Mouse (Mus musculus) embryonic facial prominence, embryonic 14.5 days (tissue): Measurements from ENCODE around the gene Tjp3. TPM values are rescaled to one million over a fixed set of nuclear protein-coding genes. Genes with fewer than 3 reads are reported as not detected.

ENCODE experiments used
- ATAC-seq: fragments of 200-750 bp; cut with Nextera tagmentation; 2 replicates; pipeline ENCODE4 v1.8.0; 2017; ENCODE audit warnings: low read depth, moderate number of reproducible peaks, moderate TSS enrichment
- DNase-seq: peaks from one replicate; pipeline ENCODE4 v3.0.0-alpha.2; 2015; ENCODE audit warnings: low spot score
- H3K27ac ChIP-seq: fragments of 300-500 bp; sonication (generic); replicated peaks from 2 replicates; pipeline ENCODE4 v1.5.1; 2014; ENCODE audit warnings: low read depth, mild to moderate bottlenecking, low read length, moderate library complexity
- H3K27me3 ChIP-seq: fragments of 300-500 bp; sonication (generic); replicated peaks from 2 replicates; pipeline ENCODE4 v1.6.1; 2014; ENCODE audit warnings: low read length; ENCODE audit not compliant: control insufficient read depth, insufficient read depth
- H3K36me3 ChIP-seq: fragments of 300-500 bp; sonication (generic); 2 replicates; pipeline ENCODE4 v1.6.1; 2014; ENCODE audit warnings: low read length, mixed read lengths; ENCODE audit not compliant: control insufficient read depth, insufficient read depth
- H3K4me1 ChIP-seq: fragments of 300-500 bp; sonication (generic); 2 replicates; pipeline ENCODE4 v1.6.1; 2014; ENCODE audit warnings: antibody characterized with exemption, low read length; ENCODE audit not compliant: control insufficient read depth, insufficient read depth
- H3K4me2 ChIP-seq: fragments of 300-500 bp; sonication (generic); 2 replicates; pipeline ENCODE4 v1.6.1; 2014; ENCODE audit warnings: low read depth, mild to moderate bottlenecking, low read length, moderate library complexity, mixed read lengths
- H3K4me3 ChIP-seq: fragments of 300-500 bp; sonication (generic); 2 replicates; pipeline ENCODE4 v1.5.1; 2014; ENCODE audit warnings: low read depth, mild to moderate bottlenecking, low read length
- H3K9ac ChIP-seq: fragments of 300-500 bp; sonication (generic); 2 replicates; pipeline ENCODE4 v1.6.1; 2014; ENCODE audit warnings: low read depth, mild to moderate bottlenecking, low read length, moderate library complexity, mixed read lengths
- H3K9me3 ChIP-seq: fragments of 300-500 bp; sonication (generic); 2 replicates; pipeline ENCODE4 v1.6.1; 2016; ENCODE audit warnings: low read length; ENCODE audit not compliant: control insufficient read depth
- WGBS: fragments of 180-500 bp; shearing (Covaris S2); extraction: QIAGEN DNeasy Blood & Tissue Kit; methylation state at CpG from one replicate; pipeline ENCODE4 v1.1.7; 2014; 5-methylcytosine and 5-hydroxymethylcytosine counted together
- polyA plus RNA-seq: library from polyadenylated mRNA; unstranded; fragments of >200 nt; fragmentation: Nextera tagmentation; extraction: Ambion mirVana; gene quantifications from 2 replicates; pipeline ENCODE4 v1.2.1, GENCODE M21; 2014

Tjp3 gene
- polyA plus RNA-seq, 1 experiment from 2014 or later: 9.9 TPM

DNA sequence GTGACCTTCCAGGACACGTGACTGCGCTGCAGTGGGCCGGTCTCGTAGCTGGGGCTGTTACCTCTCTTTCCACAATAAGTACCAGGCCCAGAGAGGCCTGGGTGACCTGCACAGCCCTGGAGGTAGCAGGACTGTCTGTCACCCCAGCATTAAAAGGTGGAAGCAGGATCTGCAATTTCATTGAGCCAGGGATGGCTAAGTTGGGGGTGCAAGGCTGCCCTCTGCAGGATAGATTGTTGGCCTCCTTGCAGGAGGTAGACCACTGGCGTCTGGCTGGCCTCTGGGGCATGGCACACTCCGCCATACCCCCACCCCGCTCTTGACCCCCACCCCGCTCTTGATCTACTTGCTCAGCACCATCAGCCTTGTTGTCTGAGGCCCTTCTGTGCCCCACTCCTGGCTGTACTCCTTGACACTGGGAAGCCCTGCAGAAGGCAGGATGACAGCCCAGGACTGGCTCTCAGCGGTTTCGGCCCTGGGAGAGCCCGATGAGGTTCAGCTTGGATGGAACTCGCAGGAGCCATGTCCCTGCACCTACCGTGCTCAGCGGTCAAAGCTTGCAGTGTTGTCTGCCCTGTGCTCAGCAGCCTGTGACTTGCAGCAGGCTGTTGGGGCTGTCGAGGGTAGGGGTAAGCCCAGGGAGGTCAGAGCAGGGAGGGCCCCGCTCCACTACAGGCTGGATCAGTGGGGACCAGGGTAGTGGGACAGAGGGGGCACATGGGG, 25.1 kb upstream of the Tjp3 start:
- H3K36me3 ChIP-seq: peaks cover 64% of the 10 kb centered on the region
- peak overlapping the region; percentile 25 for H3K4me3 ChIP-seq
- H3K9ac ChIP-seq: peak overlapping the region; percentile 47
- 43% methylated on average over 13 of the region's 16 CpGs for WGBS
- DNase-seq (no peak), ATAC-seq (no peak)
- peak overlapping the region; percentile 56 for H3K4me2 ChIP-seq
- H3K27ac ChIP-seq: peak overlapping the region; percentile 39
- no peaks in the 10 kb centered on the region for H3K27me3 ChIP-seq
- no peaks in the 10 kb centered on the region for H3K9me3 ChIP-seq
- peaks cover 12% of the 10 kb centered on the region; the same call in 1 of the 2 replicates for H3K4me1 ChIP-seq

DNA sequence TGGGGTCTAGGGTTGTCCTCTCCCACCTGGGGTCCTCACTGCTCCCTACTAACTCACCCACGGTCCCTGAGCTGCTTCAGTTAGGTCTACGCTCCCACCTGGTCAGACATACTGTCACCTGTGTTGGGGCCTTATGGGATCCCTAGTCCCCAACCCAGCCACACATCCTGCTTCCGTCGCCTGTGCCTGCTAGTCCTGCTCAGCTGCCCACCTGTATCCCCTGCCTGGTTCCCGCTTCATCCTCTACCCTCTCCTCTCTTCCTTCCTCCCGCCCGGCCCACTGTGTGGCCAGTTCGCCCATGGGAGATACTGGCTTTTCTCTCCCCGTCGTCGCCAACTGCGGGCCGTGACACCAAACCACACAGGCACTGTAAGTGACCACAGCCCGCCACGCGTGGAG, 24.2 kb upstream of the Tjp3 start:
- H3K4me1 ChIP-seq: peaks cover 12% of the 10 kb centered on the region; the same call in 1 of the 2 replicates
- H3K9ac ChIP-seq: no peak overlapping the region
- H3K9me3 ChIP-seq: no peaks in the 10 kb centered on the region
- H3K27me3 ChIP-seq: no peaks in the 10 kb centered on the region
- H3K36me3 ChIP-seq: peaks cover 73% of the 10 kb centered on the region
- no peak overlapping the region for H3K27ac ChIP-seq
- DNase-seq (no peak), ATAC-seq (no peak)
- WGBS: 91% methylated on average over 16 of the region's 16 CpGs
- H3K4me3 ChIP-seq: no peak overlapping the region
- no peak overlapping the region for H3K4me2 ChIP-seq

DNA sequence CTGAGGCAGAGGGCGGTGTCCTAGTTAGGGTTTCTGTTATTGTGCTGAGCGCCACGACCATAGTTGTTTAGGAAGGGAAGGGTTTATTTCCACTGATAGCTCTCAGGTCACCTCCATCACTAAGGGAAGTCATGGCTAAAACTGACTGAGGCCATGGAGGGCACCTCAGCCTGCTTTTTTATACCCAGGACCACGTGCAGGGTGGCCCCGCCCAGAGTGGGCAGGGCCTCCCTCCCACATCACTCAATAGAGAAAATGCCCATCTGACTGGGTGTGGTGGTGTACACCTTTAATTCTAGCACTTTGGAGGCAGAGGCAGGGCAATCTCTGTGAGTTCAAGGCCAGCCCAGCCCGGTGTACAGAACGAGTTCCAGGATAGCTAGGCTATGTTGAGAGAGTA, 22.8 kb upstream of the Tjp3 start:
- peaks cover 87% of the 10 kb centered on the region for H3K36me3 ChIP-seq
- H3K9ac ChIP-seq: no peak overlapping the region
- H3K4me2 ChIP-seq: no peak overlapping the region
- H3K4me3 ChIP-seq: no peak overlapping the region
- 78% methylated on average over 7 of the region's 7 CpGs for WGBS
- no peak overlapping the region for H3K27ac ChIP-seq
- 0 out of 2 replicates have a peak, but pooled peaks cover 5% of the 10 kb centered on the region for H3K4me1 ChIP-seq
- no peak for DNase-seq
- H3K27me3 ChIP-seq: no peaks in the 10 kb centered on the region
- no peak for ATAC-seq
- H3K9me3 ChIP-seq: no peaks in the 10 kb centered on the region

- Histone ChIP-seq H3K27me3 (no peaks in the 10 kb centered on the region), H3K4me1 (0 out of 2 replicates have a peak, but pooled peaks cover 5% of the 10 kb centered on the region), H3K4me2 (no peak overlapping the region), H3K4me3 (no peak overlapping the region), H3K9ac (no peak overlapping the region), H3K36me3 (peaks cover 90% of the 10 kb centered on the region), H3K27ac (no peak overlapping the region), H3K9me3 (no peaks in the 10 kb centered on the region)
- DNase-seq (no peak), ATAC-seq (no peak)
- 93% methylated on average over 13 of the region's 13 CpGs for WGBS
Measured at GRCm38 (mm10) chr10:81313581-81313980, 22.2 kb upstream of the Tjp3 start.

DNA sequence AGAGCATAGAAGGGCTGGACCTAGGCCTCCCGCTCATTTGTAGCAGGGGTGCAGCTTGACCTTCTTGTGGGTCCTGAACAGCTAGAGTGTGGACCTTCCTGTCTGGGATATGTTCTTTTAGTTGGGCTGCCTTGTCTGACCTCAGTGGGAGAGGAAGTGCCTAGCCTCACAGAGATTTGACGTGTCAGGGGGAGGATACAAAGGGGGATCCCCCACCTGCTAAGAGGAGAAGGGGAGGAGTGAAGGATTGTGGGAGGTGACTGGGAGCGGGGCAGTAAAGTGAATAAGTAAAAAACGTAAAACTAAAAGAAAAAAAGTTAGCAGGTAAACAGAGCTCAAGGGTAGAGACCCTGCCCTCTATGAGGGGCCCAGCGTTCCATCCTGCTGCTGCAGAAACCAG, 18.2 kb upstream of the Tjp3 start:
- Histone ChIP-seq H3K27me3 (no peaks in the 10 kb centered on the region), H3K4me1 (no peaks in the 10 kb centered on the region), H3K4me2 (no peak overlapping the region), H3K9ac (no peak overlapping the region), H3K4me3 (no peak overlapping the region), H3K27ac (no peak overlapping the region), H3K36me3 (peaks cover 89% of the 10 kb centered on the region), H3K9me3 (no peaks in the 10 kb centered on the region)
- ATAC-seq (no peak), DNase-seq (no peak)
- WGBS: 95% methylated on average over 5 of the region's 5 CpGs

DNA sequence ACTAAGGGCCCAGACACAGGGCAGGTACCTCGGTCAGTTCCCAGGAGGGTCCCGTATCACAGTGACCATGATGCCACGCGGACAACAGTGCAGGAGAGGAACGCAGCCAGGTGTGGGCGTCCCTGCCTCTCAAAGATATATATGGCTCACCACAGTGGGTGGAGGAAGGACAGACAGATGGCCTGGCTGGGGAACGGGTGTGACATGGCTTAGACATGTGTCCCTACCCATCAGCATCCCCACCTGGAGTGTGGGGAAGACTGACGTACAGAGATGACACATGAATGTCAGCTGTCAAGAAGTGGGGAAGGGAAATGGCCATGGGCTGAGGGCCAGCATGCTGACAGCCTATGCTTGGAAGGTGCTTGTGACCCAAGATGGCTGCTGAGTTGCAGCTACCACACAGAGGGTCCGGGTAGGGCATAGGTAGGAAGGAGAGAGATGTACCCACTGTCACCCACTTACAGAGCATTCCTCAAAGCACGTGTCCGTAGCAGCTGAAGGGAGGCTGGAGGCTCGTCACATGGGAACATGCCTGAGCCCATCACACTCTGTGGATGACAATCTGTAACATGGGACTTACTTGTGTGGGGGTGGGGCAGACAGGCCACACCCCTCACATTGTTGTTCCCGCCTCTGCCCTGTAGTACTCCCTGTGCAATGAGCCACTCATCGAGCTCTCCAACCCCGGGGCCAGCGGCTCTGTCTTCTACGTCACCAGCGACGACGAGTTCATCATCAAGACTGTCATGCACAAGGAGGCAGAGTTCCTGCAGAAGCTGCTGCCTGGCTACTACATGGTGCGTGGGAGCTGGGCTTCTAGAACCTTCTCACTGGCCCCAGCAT, 15.7 kb upstream of the Tjp3 start:
- Histone ChIP-seq H3K4me3 (no peak overlapping the region), H3K27ac (no peak overlapping the region), H3K9me3 (no peaks in the 10 kb centered on the region), H3K9ac (no peak overlapping the region), H3K4me1 (peaks cover 6% of the 10 kb centered on the region; the same call in 1 of the 2 replicates), H3K36me3 (peaks cover 64% of the 10 kb centered on the region), H3K27me3 (no peaks in the 10 kb centered on the region), H3K4me2 (no peak overlapping the region)
- DNase-seq (no peak), ATAC-seq (no peak)
- WGBS: 90% methylated on average over 21 of the region's 21 CpGs

DNA sequence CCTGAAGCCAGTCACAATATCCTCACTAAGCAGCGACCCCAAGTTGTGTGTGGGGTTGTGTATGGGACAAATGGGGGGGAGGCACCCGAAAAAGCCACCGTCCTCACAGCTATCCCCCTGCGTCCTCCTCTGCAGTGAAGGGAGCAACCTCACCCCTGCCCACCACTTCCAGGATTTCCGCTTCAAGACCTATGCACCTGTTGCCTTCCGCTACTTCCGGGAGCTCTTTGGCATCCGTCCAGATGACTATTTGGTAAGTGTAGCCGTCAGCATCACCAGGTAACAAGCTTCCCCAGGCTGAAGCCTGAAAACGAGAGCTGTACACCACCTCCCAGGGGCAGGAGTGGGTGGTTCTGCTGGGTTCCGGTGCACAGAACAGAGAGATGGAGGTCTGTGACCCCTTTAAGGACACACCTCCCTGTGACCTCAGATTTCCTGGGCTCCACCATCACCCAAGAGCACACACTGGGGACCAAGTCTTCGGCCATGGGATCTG, 14.8 kb upstream of the Tjp3 start:
- H3K27ac ChIP-seq: no peak overlapping the region
- WGBS: 90% methylated on average over 12 of the region's 12 CpGs
- no peaks in the 10 kb centered on the region for H3K9me3 ChIP-seq
- ATAC-seq (no peak), DNase-seq (no peak)
- no peak overlapping the region for H3K9ac ChIP-seq
- no peaks in the 10 kb centered on the region for H3K27me3 ChIP-seq
- peaks cover 6% of the 10 kb centered on the region; the same call in 1 of the 2 replicates for H3K4me1 ChIP-seq
- peaks cover 56% of the 10 kb centered on the region for H3K36me3 ChIP-seq
- no peak overlapping the region for H3K4me2 ChIP-seq
- no peak overlapping the region for H3K4me3 ChIP-seq

DNA sequence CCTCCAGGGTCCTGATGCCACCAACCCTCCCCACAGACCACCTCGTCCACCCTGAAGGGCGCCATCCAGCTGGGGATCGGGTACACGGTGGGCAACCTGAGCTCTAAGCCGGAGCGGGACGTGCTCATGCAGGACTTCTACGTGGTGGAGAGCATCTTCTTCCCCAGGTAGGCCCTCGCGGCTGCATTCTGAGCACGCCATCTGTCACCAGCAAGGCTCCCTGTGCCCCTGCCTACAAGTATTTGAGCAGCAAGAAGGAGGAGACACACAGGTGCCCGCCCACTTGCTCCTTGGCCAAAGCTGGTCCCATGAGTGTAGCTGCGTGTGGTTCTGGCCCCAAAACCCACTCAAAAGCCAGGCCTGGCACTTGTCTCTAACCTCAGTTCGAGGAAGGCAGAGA, 14.3 kb upstream of the Tjp3 start:
- Histone ChIP-seq H3K9ac (no peak overlapping the region), H3K4me1 (peaks cover 6% of the 10 kb centered on the region; the same call in 1 of the 2 replicates), H3K4me3 (no peak overlapping the region), H3K27me3 (no peaks in the 10 kb centered on the region), H3K4me2 (no peak overlapping the region), H3K36me3 (peaks cover 50% of the 10 kb centered on the region), H3K27ac (no peak overlapping the region), H3K9me3 (no peaks in the 10 kb centered on the region)
- 94% methylated on average over 14 of the region's 14 CpGs for WGBS
- ATAC-seq (no peak), DNase-seq (no peak)
